Mouse (Mus musculus): ENCODE measurements around the gene Ppm1m. TPM values are rescaled to one million over a fixed set of nuclear protein-coding genes. Genes with fewer than 3 reads are reported as not detected.
A peak's percentile ranks its signal among the peaks of the same experiment; 100 is the strongest.

Ppm1m gene
- polyA plus RNA-seq, 1 experiment from 2014 or later, result 57.2 TPM

- H3K4me2 ChIP-seq (replicated peaks), result no peak overlapping the region
- WGBS, result 85% methylated on average over 6 of the region's 6 CpGs
- no peak overlapping the region for H3K27ac ChIP-seq
- no peak overlapping the region for H3K9ac ChIP-seq
- no peaks in the 10 kb centered on the region for H3K27me3 ChIP-seq
- H3K4me3 ChIP-seq, result no peak overlapping the region
- H3K4me1 ChIP-seq, result peaks cover 11% of the 10 kb centered on the region
- H3K9me3 ChIP-seq, result no peaks in the 10 kb centered on the region
- ATAC-seq (ENCODE audit: insufficient number of reproducible peaks, insufficient read depth, low FRiP score, low TSS enrichment), result no peak
- H3K36me3 ChIP-seq, result peaks cover 29% of the 10 kb centered on the region
Measured at GRCm38 (mm10) chr9:106215341-106216125, 16.0 kb upstream of the Ppm1m start.

DNA sequence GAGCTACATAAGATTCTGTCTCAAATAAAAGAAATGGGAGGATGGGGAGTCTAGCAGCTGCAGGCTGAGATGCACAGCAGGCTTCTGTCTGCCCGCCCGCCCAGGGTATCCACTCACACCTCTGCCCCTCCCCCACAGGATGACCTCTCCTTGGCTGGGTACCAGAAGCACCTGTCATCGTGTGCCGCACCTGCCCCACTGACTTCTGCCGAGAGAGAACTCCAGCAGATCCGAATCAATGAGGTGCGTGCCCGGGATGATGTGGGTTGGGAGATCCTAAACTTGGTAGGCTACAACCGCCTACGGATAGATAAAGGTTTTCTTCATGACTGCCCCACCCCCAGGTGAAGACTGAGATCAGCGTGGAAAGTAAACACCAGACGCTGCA lies 13.0 kb upstream of the Ppm1m start:
- no peak for ATAC-seq (ENCODE audit: insufficient number of reproducible peaks, insufficient read depth, low FRiP score, low TSS enrichment)
- H3K4me1 ChIP-seq, result peaks cover 11% of the 10 kb centered on the region
- no peak overlapping the region for H3K4me2 ChIP-seq (replicated peaks)
- H3K4me3 ChIP-seq, result no peak overlapping the region
- H3K36me3 ChIP-seq, result peaks cover 32% of the 10 kb centered on the region
- no peaks in the 10 kb centered on the region for H3K27me3 ChIP-seq
- H3K9ac ChIP-seq, result no peak overlapping the region
- no peaks in the 10 kb centered on the region for H3K9me3 ChIP-seq
- 85% methylated on average over 12 of the region's 12 CpGs for WGBS
- H3K27ac ChIP-seq, result no peak overlapping the region

GRCm38 (mm10) chr9:106211680-106212593 lies 12.4 kb upstream of the Ppm1m start:
- WGBS, result 20% methylated on average over 37 of the region's 37 CpGs
- Histone ChIP-seq H3K9me3 (no peaks in the 10 kb centered on the region), H3K27ac (peak overlapping the region; percentile 52; the same call in 1 of the 2 replicates), H3K36me3 (peaks cover 32% of the 10 kb centered on the region), H3K27me3 (no peaks in the 10 kb centered on the region), H3K9ac (peak overlapping the region; percentile 50; the same call in 1 of the 2 replicates), H3K4me3 (peak overlapping the region; percentile 27), H3K4me1 (peaks cover 11% of the 10 kb centered on the region), H3K4me2 (replicated peaks) (peak overlapping the region; percentile 48)
- peak; percentile 64; the same call in 1 of the 2 replicates for ATAC-seq (ENCODE audit: insufficient number of reproducible peaks, insufficient read depth, low FRiP score, low TSS enrichment)

DNA sequence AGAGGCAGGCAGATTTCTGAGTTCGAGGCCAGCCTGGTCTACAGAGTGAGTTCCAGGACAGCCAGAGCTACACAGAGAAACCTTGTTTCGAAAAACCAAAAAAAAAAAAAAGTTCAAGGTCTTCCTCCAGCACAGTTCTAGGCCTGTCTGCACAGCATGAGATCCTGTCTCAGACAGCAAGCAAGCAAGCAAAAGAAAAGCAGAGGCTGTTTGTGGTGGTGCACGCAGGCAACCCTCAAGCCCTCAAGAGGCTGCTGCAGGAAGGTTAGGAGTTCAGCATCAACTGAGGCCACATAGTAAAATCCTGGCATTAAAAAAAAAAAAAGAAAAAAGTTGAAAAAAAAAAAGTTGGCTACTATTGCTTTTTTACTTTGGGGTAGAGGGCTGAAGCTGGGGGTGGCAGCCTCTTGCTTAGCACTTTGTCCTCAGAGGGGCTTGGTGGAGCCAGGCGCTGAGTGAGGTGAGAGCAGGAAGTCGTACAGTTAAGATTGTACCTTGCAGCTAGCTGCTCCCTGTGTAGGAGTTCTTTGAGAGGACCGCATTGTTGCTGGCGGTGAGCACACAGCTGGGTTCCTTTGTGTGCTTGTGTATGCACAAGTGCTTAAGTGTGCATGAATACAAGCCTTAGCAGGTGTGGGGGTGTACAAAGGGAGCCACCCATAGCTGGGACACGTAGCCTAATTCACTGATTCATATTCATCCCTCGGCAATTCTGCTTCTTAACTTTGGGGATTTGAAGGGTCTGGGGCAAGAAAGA lies 11.5 kb upstream of the Ppm1m start:
- peak overlapping the region; percentile 48 for H3K4me2 ChIP-seq (replicated peaks)
- H3K36me3 ChIP-seq, result peaks cover 32% of the 10 kb centered on the region
- no peak for ATAC-seq (ENCODE audit: insufficient number of reproducible peaks, insufficient read depth, low FRiP score, low TSS enrichment)
- no peaks in the 10 kb centered on the region for H3K27me3 ChIP-seq
- 0 out of 2 replicates have a peak overlapping the region, but pooled peaks have one; percentile 27 for H3K4me3 ChIP-seq
- peaks cover 11% of the 10 kb centered on the region for H3K4me1 ChIP-seq
- H3K9me3 ChIP-seq, result no peaks in the 10 kb centered on the region
- 48% methylated on average over 9 of the region's 9 CpGs for WGBS
- H3K9ac ChIP-seq, result no peak overlapping the region
- peak overlapping the region; percentile 52; the same call in 1 of the 2 replicates for H3K27ac ChIP-seq

GRCm38 (mm10) chr9:106209954-106210353 lies 10.4 kb upstream of the Ppm1m start:
- WGBS, result 89% methylated on average over 4 of the region's 4 CpGs
- no peaks in the 10 kb centered on the region for H3K27me3 ChIP-seq
- peaks cover 11% of the 10 kb centered on the region for H3K4me1 ChIP-seq
- no peak for ATAC-seq (ENCODE audit: insufficient number of reproducible peaks, insufficient read depth, low FRiP score, low TSS enrichment)
- H3K36me3 ChIP-seq, result peaks cover 27% of the 10 kb centered on the region
- no peak overlapping the region for H3K9ac ChIP-seq
- no peaks in the 10 kb centered on the region for H3K9me3 ChIP-seq
- H3K27ac ChIP-seq, result no peak overlapping the region
- no peak overlapping the region for H3K4me3 ChIP-seq
- no peak overlapping the region for H3K4me2 ChIP-seq (replicated peaks)

GRCm38 (mm10) chr9:106208181-106208580 lies 8.6 kb upstream of the Ppm1m start:
- H3K9me3 ChIP-seq, result no peaks in the 10 kb centered on the region
- H3K4me1 ChIP-seq, result peaks cover 26% of the 10 kb centered on the region
- no peak overlapping the region for H3K27ac ChIP-seq
- no peak overlapping the region for H3K4me2 ChIP-seq (replicated peaks)
- peaks cover 11% of the 10 kb centered on the region for H3K36me3 ChIP-seq
- no peak overlapping the region for H3K9ac ChIP-seq
- no peak overlapping the region for H3K4me3 ChIP-seq
- no peak for ATAC-seq (ENCODE audit: insufficient number of reproducible peaks, insufficient read depth, low FRiP score, low TSS enrichment)
- H3K27me3 ChIP-seq, result no peaks in the 10 kb centered on the region
- WGBS, result 86% methylated on average over 5 of the region's 5 CpGs

GRCm38 (mm10) chr9:106206515-106206914 lies 7.0 kb upstream of the Ppm1m start:
- 75% methylated on average over 2 of the region's 2 CpGs for WGBS
- H3K4me3 ChIP-seq, result no peak overlapping the region
- H3K27ac ChIP-seq, result no peak overlapping the region
- no peak overlapping the region for H3K9ac ChIP-seq
- ATAC-seq (ENCODE audit: insufficient number of reproducible peaks, insufficient read depth, low FRiP score, low TSS enrichment), result no peak
- 0 out of 2 replicates have a peak, but pooled peaks cover 3% of the 10 kb centered on the region for H3K36me3 ChIP-seq
- H3K27me3 ChIP-seq, result no peaks in the 10 kb centered on the region
- H3K9me3 ChIP-seq, result no peaks in the 10 kb centered on the region
- H3K4me1 ChIP-seq, result peaks cover 17% of the 10 kb centered on the region
- H3K4me2 ChIP-seq (replicated peaks), result no peak overlapping the region

GRCm38 (mm10) chr9:106205713-106206290 lies 6.3 kb upstream of the Ppm1m start:
- 0 out of 2 replicates have a peak, but pooled peaks cover 3% of the 10 kb centered on the region for H3K36me3 ChIP-seq
- no peak overlapping the region for H3K9ac ChIP-seq
- 77% methylated on average over 7 of the region's 7 CpGs for WGBS
- no peak for ATAC-seq (ENCODE audit: insufficient number of reproducible peaks, insufficient read depth, low FRiP score, low TSS enrichment)
- H3K4me3 ChIP-seq, result no peak overlapping the region
- H3K9me3 ChIP-seq, result no peaks in the 10 kb centered on the region
- peaks cover 15% of the 10 kb centered on the region for H3K4me1 ChIP-seq
- no peak overlapping the region for H3K27ac ChIP-seq
- H3K4me2 ChIP-seq (replicated peaks), result no peak overlapping the region
- no peaks in the 10 kb centered on the region for H3K27me3 ChIP-seq

GRCm38 (mm10) chr9:106203990-106204851 lies 4.7 kb upstream of the Ppm1m start:
- Histone ChIP-seq H3K4me3 (peak overlapping the region; percentile 57; the same call in 1 of the 2 replicates), H3K4me2 (replicated peaks) (peak overlapping the region; percentile 56), H3K4me1 (peaks cover 20% of the 10 kb centered on the region), H3K27ac (no peak overlapping the region), H3K27me3 (no peaks in the 10 kb centered on the region), H3K9ac (peak overlapping the region; percentile 28; the same call in 1 of the 2 replicates), H3K9me3 (no peaks in the 10 kb centered on the region), H3K36me3 (0 out of 2 replicates have a peak, but pooled peaks cover 3% of the 10 kb centered on the region)
- 77% methylated on average over 7 of the region's 7 CpGs for WGBS
- no peak for ATAC-seq (ENCODE audit: insufficient number of reproducible peaks, insufficient read depth, low FRiP score, low TSS enrichment)
